Mouse (Mus musculus) intestine, embryonic 14.5 days (tissue): ENCODE data around the gene Plac9b. TPM values are rescaled to one million over a fixed set of nuclear protein-coding genes. Genes with fewer than 3 reads are reported as not detected.
"Not testable (repeated sequence)": the region's sequence is repeated elsewhere in the genome, so short reads cannot be mapped to it uniquely, and the experiment has no call there.

Source experiments
- ATAC-seq: fragments of 200-750 bp; cut with Nextera tagmentation; replicated peaks from 2 replicates; pipeline ENCODE4 v1.8.0; 2017; ENCODE audit warnings: low read depth, moderate number of reproducible peaks, moderate TSS enrichment, moderate library complexity; ENCODE audit not compliant: low FRiP score, low TSS enrichment
- DNase-seq: peaks from one replicate; pipeline ENCODE4 v3.0.0-alpha.2; 2018; ENCODE audit warnings: low spot score
- H3K27ac ChIP-seq: fragments of 300-500 bp; sonication (generic); 2 replicates; pipeline ENCODE4 v1.5.1; 2014; ENCODE audit warnings: low read depth, mild to moderate bottlenecking, control low read depth
- H3K27me3 ChIP-seq: fragments of 300-500 bp; sonication (generic); replicated peaks from 2 replicates; pipeline ENCODE4 v1.6.1; 2014; ENCODE audit warnings: low read length, control low read depth; ENCODE audit not compliant: control insufficient read depth, insufficient read depth
- H3K36me3 ChIP-seq: fragments of 300-500 bp; sonication (generic); 2 replicates; pipeline ENCODE4 v1.6.1; 2014; ENCODE audit warnings: low read length, control low read depth; ENCODE audit not compliant: control insufficient read depth, insufficient read depth
- H3K4me1 ChIP-seq: fragments of 300-500 bp; sonication (generic); replicated peaks from 2 replicates; pipeline ENCODE4 v1.6.1; 2014; ENCODE audit warnings: low read length, control low read depth, mixed read lengths; ENCODE audit not compliant: control insufficient read depth, insufficient read depth
- H3K4me2 ChIP-seq: fragments of 300-500 bp; sonication (generic); 2 replicates; pipeline ENCODE4 v1.6.1; 2014; ENCODE audit warnings: low read length
- H3K4me3 ChIP-seq: fragments of 300-500 bp; sonication (generic); 2 replicates; pipeline ENCODE4 v1.5.1; 2014; ENCODE audit warnings: low read depth, low read length, control low read depth, mixed read lengths
- H3K9ac ChIP-seq: fragments of 300-500 bp; sonication (generic); 2 replicates; pipeline ENCODE4 v1.6.1; 2014; ENCODE audit warnings: mild to moderate bottlenecking, low read length
- H3K9me3 ChIP-seq: fragments of 300-500 bp; sonication (generic); 2 replicates; pipeline ENCODE4 v1.6.1; 2016; ENCODE audit warnings: low read length, control low read depth; ENCODE audit not compliant: control insufficient read depth
- WGBS: fragments of 180-500 bp; shearing (Covaris S2); extraction: QIAGEN DNeasy Blood & Tissue Kit; methylation state at CpG from one replicate; pipeline ENCODE4 v1.1.7; 2014; 5-methylcytosine and 5-hydroxymethylcytosine counted together
- polyA plus RNA-seq: library from polyadenylated mRNA; unstranded; fragments of >200 nt; fragmentation: Nextera tagmentation; extraction: Ambion mirVana; gene quantifications from 2 replicates; pipeline ENCODE4 v1.2.1, GENCODE M21; 2014

The Plac9b gene
- polyA plus RNA-seq, 1 experiment from 2014 or later, result 20.0 TPM

- H3K27me3 ChIP-seq, H3K4me1 ChIP-seq, H3K27ac ChIP-seq, ATAC-seq, H3K9ac ChIP-seq, H3K36me3 ChIP-seq, H3K4me2 ChIP-seq, DNase-seq, H3K4me3 ChIP-seq, H3K9me3 ChIP-seq: not testable (repeated sequence)
- WGBS, result no CpG with 5 or more reads among the region's 7 CpGs
Observed at GRCm38 (mm10) chr14:26118150-26118549, 64.1 kb downstream of the Plac9b start, which contains the start of gene Duxbl2. Gene Duxbl2 (plus strand): TSS chr14:26118349.

Other genes starting within 250 kb of the Plac9b start
- gene Cphx1, start 244.2 kb downstream of the Plac9b start, polyA plus RNA-seq, result not detected in 2 replicates
- gene Duxbl1, start 203.9 kb downstream of the Plac9b start, polyA plus RNA-seq, result 1.3 and 1.8 TPM in 2 replicates
- 13.9 and 19.3 TPM in 2 replicates for gene Gm9780, start 139.8 kb downstream of the Plac9b start, polyA plus RNA-seq
- 60.1 and 70.8 TPM in 2 replicates for gene Tmem254c, start 115.1 kb downstream of the Plac9b start, polyA plus RNA-seq
- not detected in 2 replicates for gene Cphx2, start 101.0 kb downstream of the Plac9b start, polyA plus RNA-seq
- 0.32 and 0.68 TPM in 2 replicates for gene Cphx3, start 100.2 kb downstream of the Plac9b start, polyA plus RNA-seq
- gene Duxbl2, start 64.1 kb downstream of the Plac9b start, polyA plus RNA-seq, result 1.8 TPM in 1 of 2 replicates, not detected in the other
- 29.4 and 41.1 TPM in 2 replicates for gene Tmem254b, start 24.6 kb upstream of the Plac9b start, polyA plus RNA-seq
- 0.98 and 2.0 TPM in 2 replicates for gene Duxbl3, start 75.5 kb upstream of the Plac9b start, polyA plus RNA-seq